Mouse (Mus musculus) ovary, postnatal 14 days (tissue): ENCODE measurements around the gene Lpxn.

Source experiments
- DNase-seq: peaks from one replicate; pipeline ENCODE4 v3.0.0; 2022; ENCODE audit warnings: low spot score

Gene Lpxn

GRCm38 (mm10) chr19:12805730-12806129, 9.7 kb downstream of the Lpxn start:
- DNase-seq, result no peak

GRCm38 (mm10) chr19:12806214-12806613, 10.2 kb downstream of the Lpxn start:
- no peak for DNase-seq

GRCm38 (mm10) chr19:12812644-12813364, 16.8 kb downstream of the Lpxn start:
- no peak for DNase-seq

GRCm38 (mm10) chr19:12813883-12814282, 17.9 kb downstream of the Lpxn start:
- DNase-seq, result no peak

- DNase-seq, result no peak
These were observed 22.5 kb downstream of the Lpxn start for GRCm38 (mm10) chr19:12818507-12818906.

- DNase-seq, result no peak
These were observed 24.4 kb downstream of the Lpxn start for GRCm38 (mm10) chr19:12820383-12820782.

GRCm38 (mm10) chr19:12824549-12824948, 28.6 kb downstream of the Lpxn start:
- no peak for DNase-seq

- DNase-seq, result no peak
These were observed 34.9 kb downstream of the Lpxn start for GRCm38 (mm10) chr19:12830823-12831430.

- DNase-seq, result no peak
These were observed 35.6 kb downstream of the Lpxn start for GRCm38 (mm10) chr19:12831559-12831958.

GRCm38 (mm10) chr19:12833625-12834024, 37.6 kb downstream of the Lpxn start:
- no peak for DNase-seq

- DNase-seq, result no peak
These were observed 42.5 kb downstream of the Lpxn start for GRCm38 (mm10) chr19:12838507-12838906.

- no peak for DNase-seq
These were observed 50.4 kb downstream of the Lpxn start, which contains the start of gene Gm5244 for GRCm38 (mm10) chr19:12846382-12846781. Gm5244 (plus strand) TSS chr19:12846682.

- DNase-seq, result no peak
These were observed 61.0 kb downstream of the Lpxn start, which contains the start of gene Olfr1444 for GRCm38 (mm10) chr19:12856983-12857382. Olfr1444 (plus strand) TSS chr19:12857283.
